Mouse (Mus musculus) MEL (cell line): ENCODE results near the gene Nup214.

Source experiments
- CTCF ChIP-seq, 3 experiments: IDR thresholded peaks in 2 of 3; conservative IDR thresholded peaks in 1 of 3; 2 replicates each; pipeline ENCODE4 v1.5.1; 2011 to 2012; ENCODE audit warnings: low read length in 3 of 3, low read depth in 2 of 3, mild to moderate bottlenecking in 2 of 3, improper control_type of control experiment in 1 of 3, inconsistent platforms in 1 of 3, mixed read lengths in 1 of 3, moderate library complexity in 1 of 3; ENCODE audit not compliant: control insufficient read depth in 1 of 3, insufficient read depth in 1 of 3, poor library complexity in 1 of 3, severe bottlenecking in 1 of 3
- JUND ChIP-seq: IDR thresholded peaks from 2 replicates; pipeline ENCODE4 v1.6.1; 2011; ENCODE audit warnings: low read depth, mild to moderate bottlenecking, improper control_type of control experiment, low read length
- POLR2A ChIP-seq, 2 experiments: IDR thresholded peaks; 2 replicates each; pipeline ENCODE4 v1.6.1; 2011 to 2012; ENCODE audit warnings: low read length in 2 of 2, mild to moderate bottlenecking in 2 of 2, control low read depth in 1 of 2, improper control_type of control experiment in 1 of 2, low read depth in 1 of 2, moderate library complexity in 1 of 2; ENCODE audit not compliant: control insufficient read depth in 1 of 2, insufficient read depth in 1 of 2, poor library complexity in 1 of 2
- POLR2AphosphoS5 ChIP-seq: IDR thresholded peaks from 2 replicates; pipeline ENCODE4 v1.6.1; 2012; ENCODE audit warnings: low read depth, borderline replicate concordance, mild to moderate bottlenecking, inconsistent platforms, low read length, moderate library complexity, mixed read lengths
- TAL1 ChIP-seq: IDR thresholded peaks from 2 replicates; pipeline ENCODE4 v1.6.1; 2012; ENCODE audit warnings: mild to moderate bottlenecking, inconsistent platforms, low read length, moderate library complexity, mixed read lengths
- USF2 ChIP-seq, 2 experiments: IDR thresholded peaks; 2 replicates each; pipeline ENCODE4 v1.6.1; 2011 to 2012; ENCODE audit warnings: improper control_type of control experiment in 2 of 2, low read length in 2 of 2, borderline replicate concordance in 1 of 2, inconsistent platforms in 1 of 2, low read depth in 1 of 2, mild to moderate bottlenecking in 1 of 2; ENCODE audit not compliant: insufficient read depth in 1 of 2
- ZNF384 ChIP-seq: IDR thresholded peaks from 2 replicates; pipeline ENCODE4 v1.6.1; 2012; ENCODE audit warnings: low read depth, mild to moderate bottlenecking, inconsistent platforms, low read length, improper control_type of control experiment

DNA sequence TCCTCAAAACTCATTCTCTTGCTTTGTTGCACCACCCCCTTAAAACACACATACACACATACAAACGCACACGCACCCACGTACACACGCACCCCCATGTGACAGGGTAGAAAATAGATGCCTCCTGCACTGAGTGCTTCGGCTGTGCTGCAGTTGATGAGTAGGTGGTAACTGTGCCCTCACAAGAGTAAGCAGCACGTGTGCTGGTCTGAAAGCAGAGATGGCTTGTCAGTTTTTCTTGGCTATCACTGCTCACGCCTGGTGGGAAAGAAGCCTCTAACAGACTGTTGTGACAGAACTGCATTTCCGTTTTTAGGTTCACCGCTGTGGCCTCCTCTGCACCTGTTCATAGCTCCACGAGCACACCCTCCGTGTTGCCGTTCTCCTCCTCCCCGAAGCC is 21.8 kb downstream of the Nup214 start:
- no peak for TF ChIP-seq POLR2AphosphoS5
- TF ChIP-seq POLR2A (IDR thresholded peaks at IDR 0.05; ENCODE audit: control insufficient read depth in 1 of 2, insufficient read depth in 1 of 2, low read depth in 1 of 2, low read length in 2 of 2, poor library complexity in 1 of 2): no peak
- TF ChIP-seq CTCF (IDR thresholded peaks at IDR 0.05 in 2 of 3, conservative IDR thresholded peaks at IDR 0.05 in 1 of 3; ENCODE audit: control insufficient read depth in 1 of 3, insufficient read depth in 1 of 3, low read depth in 2 of 3, low read length in 3 of 3, poor library complexity in 1 of 3, severe bottlenecking in 1 of 3): no peak
- no peak for TF ChIP-seq USF2 (IDR thresholded peaks at IDR 0.05; ENCODE audit: borderline replicate concordance in 1 of 2, insufficient read depth in 1 of 2, low read depth in 1 of 2, low read length in 2 of 2)
- no peak for TF ChIP-seq JUND
- no peak for TF ChIP-seq ZNF384
- no peak for TF ChIP-seq TAL1
